Comparison of ENCODE assay signal across 8 mouse cellular contexts in genomic region chr10:91181461-91182288, GRCm38 (mm10). TPM values are rescaled to one million over a fixed set of nuclear protein-coding genes. Genes with fewer than 3 reads are reported as not detected.
DNase-seq lines count a peak whose midpoint lies in the region; ATAC-seq and TF ChIP-seq lines count a peak whose summit lies in the region.

No protein-coding gene starts in this region.

- H3K4me2 ChIP-seq in heart, embryonic 15.5 days, result peak overlapping the region; percentile 61
- peak overlapping the region; percentile 86 for H3K4me2 ChIP-seq in liver, embryonic 14.5 days (ENCODE audit: low read depth)
- peak overlapping the region; percentile 46 for H3K4me2 ChIP-seq in neural tube, embryonic 11.5 days (ENCODE audit: low read depth)
- H3K4me2 ChIP-seq in stomach, postnatal 0 days (replicated peaks; ENCODE audit: low read depth), result peak overlapping the region; percentile 52

- under 1% methylated on average over 69 of the region's 69 CpGs for WGBS in forebrain, embryonic 10.5 days
- WGBS in heart, embryonic 15.5 days, result under 1% methylated on average over 69 of the region's 69 CpGs
- WGBS in liver, embryonic 14.5 days (ENCODE audit: insufficient replicate concordance), result under 1% methylated on average over 68 of the region's 69 CpGs
- WGBS in neural tube, embryonic 11.5 days, result under 1% methylated on average over 69 of the region's 69 CpGs
- under 1% methylated on average over 69 of the region's 69 CpGs for WGBS in stomach, postnatal 0 days

- peaks cover 23% of the 10 kb centered on the region for H3K4me1 ChIP-seq in forebrain, embryonic 10.5 days
- peaks cover 23% of the 10 kb centered on the region for H3K4me1 ChIP-seq in heart, embryonic 15.5 days (replicated peaks)
- peaks cover 13 to 22% of the 10 kb centered on the region in 2 experiments for H3K4me1 ChIP-seq in liver, embryonic 14.5 days (replicated peaks; ENCODE audit: control insufficient read depth in 2 of 2, insufficient read depth in 2 of 2, low read length in 1 of 2)
- H3K4me1 ChIP-seq in neural tube, embryonic 11.5 days (ENCODE audit: control insufficient read depth, insufficient read depth, low read length), result peaks cover 5% of the 10 kb centered on the region
- H3K4me1 ChIP-seq in stomach, postnatal 0 days (replicated peaks; ENCODE audit: control insufficient read depth, insufficient read depth), result peaks cover 3% of the 10 kb centered on the region; the same call in 1 of the 2 replicates

- TF ChIP-seq CTCF in liver, embryonic 14.5 days (IDR thresholded peaks at IDR 0.05; ENCODE audit: low read depth), result 0 out of 2 replicates have a peak, but pooled peaks have one; percentile 6
- TF ChIP-seq CTCF in stomach, postnatal 0 days (IDR thresholded peaks at IDR 0.05; ENCODE audit: low read depth), result 0 out of 2 replicates have a peak, but pooled peaks have one; percentile 26

- H3K9ac ChIP-seq in heart, embryonic 15.5 days, result peak overlapping the region; percentile 62
- peak overlapping the region; percentile 87 for H3K9ac ChIP-seq in liver, embryonic 14.5 days (replicated peaks)
- peak overlapping the region; percentile 65 for H3K9ac ChIP-seq in neural tube, embryonic 11.5 days (ENCODE audit: low read length)
- H3K9ac ChIP-seq in stomach, postnatal 0 days (ENCODE audit: low read length), result peak overlapping the region; percentile 72

- H3K9me3 ChIP-seq in forebrain, embryonic 10.5 days, result no peaks in the 10 kb centered on the region; the same call in 1 of the 2 replicates
- no peaks in the 10 kb centered on the region for H3K9me3 ChIP-seq in heart, embryonic 15.5 days (replicated peaks)
- H3K9me3 ChIP-seq in liver, embryonic 14.5 days (ENCODE audit: control insufficient read depth, low read length), result no peaks in the 10 kb centered on the region
- H3K9me3 ChIP-seq in neural tube, embryonic 11.5 days (ENCODE audit: control insufficient read depth, low read length), result no peaks in the 10 kb centered on the region
- no peaks in the 10 kb centered on the region for H3K9me3 ChIP-seq in stomach, postnatal 0 days (ENCODE audit: control insufficient read depth, low read length)

- peak; percentile 83 for ATAC-seq in CD4-positive, CD25-positive, alpha-beta regulatory T cell, adult 4 months
- peak; percentile 92 for ATAC-seq in heart, embryonic 15.5 days (replicated peaks; ENCODE audit: insufficient number of reproducible peaks, insufficient read depth, low FRiP score, low read depth)
- ATAC-seq in liver, embryonic 14.5 days (ENCODE audit: insufficient read depth), result peak; percentile 89
- ATAC-seq in neural tube, embryonic 11.5 days (ENCODE audit: insufficient read depth, low FRiP score, low TSS enrichment), result peak; percentile 90
- peak; percentile 90 for ATAC-seq in stomach, postnatal 0 days (ENCODE audit: low FRiP score, low TSS enrichment)

- TF ChIP-seq EP300 in liver, embryonic 14.5 days (IDR thresholded peaks at IDR 0.05; ENCODE audit: low read depth), result peak; percentile 52
- peak; percentile 90 for TF ChIP-seq EP300 in stomach, postnatal 0 days (optimal IDR thresholded peaks at IDR 0.05)

- H3K36me3 ChIP-seq in forebrain, embryonic 10.5 days (replicated peaks), result no peaks in the 10 kb centered on the region
- H3K36me3 ChIP-seq in heart, embryonic 15.5 days, result no peaks in the 10 kb centered on the region
- no peaks in the 10 kb centered on the region for H3K36me3 ChIP-seq in liver, embryonic 14.5 days (replicated peaks; ENCODE audit: control insufficient read depth, insufficient read depth, low read depth)
- no peaks in the 10 kb centered on the region for H3K36me3 ChIP-seq in neural tube, embryonic 11.5 days (ENCODE audit: control insufficient read depth, insufficient read depth, low read length)
- H3K36me3 ChIP-seq in stomach, postnatal 0 days (ENCODE audit: control insufficient read depth, insufficient read depth, low read length), result no peaks in the 10 kb centered on the region

- H3K4me3 ChIP-seq in forebrain, embryonic 10.5 days, result peak overlapping the region; percentile 58
- peak overlapping the region; percentile 61 for H3K4me3 ChIP-seq in heart, embryonic 15.5 days
- H3K4me3 ChIP-seq in liver, embryonic 14.5 days (ENCODE audit: insufficient read depth in 1 of 2, low read depth in 2 of 2, low read length in 2 of 2), result peak overlapping the region; percentile 60 to 82
- H3K4me3 ChIP-seq in neural tube, embryonic 11.5 days (ENCODE audit: low read depth, low read length), result peak overlapping the region; percentile 41
- peak overlapping the region; percentile 54 for H3K4me3 ChIP-seq in stomach, postnatal 0 days (ENCODE audit: low read depth, low read length)

- peak; percentile 92 for DNase-seq in c-Kit-negative CD71-positive TER-119-positive erythroid progenitor cells, embryonic 14.5 days (ENCODE audit: low read depth, low spot score)
- DNase-seq in forebrain, embryonic 10.5 days (ENCODE audit: extremely low spot score, low spot score), result peak; percentile 99
- DNase-seq in kidney, postnatal 25 days, result peak; percentile 99
- peak; percentile 92 to 94 (median 92) for DNase-seq in liver, embryonic 14.5 days (ENCODE audit: low read depth in 3 of 3, low spot score in 3 of 3)
- peak; percentile 99 for DNase-seq in neural tube, embryonic 11.5 days (ENCODE audit: low spot score)
- DNase-seq in stomach, postnatal 0 days (ENCODE audit: low spot score), result peak; percentile 99

- H3K27me3 ChIP-seq in forebrain, embryonic 10.5 days (ENCODE audit: poor library complexity, severe bottlenecking), result no peaks in the 10 kb centered on the region
- H3K27me3 ChIP-seq in heart, embryonic 15.5 days, result no peaks in the 10 kb centered on the region
- H3K27me3 ChIP-seq in liver, embryonic 14.5 days (ENCODE audit: control insufficient read depth, insufficient read depth, low read length), result no peaks in the 10 kb centered on the region
- H3K27me3 ChIP-seq in neural tube, embryonic 11.5 days (ENCODE audit: control insufficient read depth, insufficient read depth, low read length), result no peaks in the 10 kb centered on the region
- no peaks in the 10 kb centered on the region for H3K27me3 ChIP-seq in stomach, postnatal 0 days (ENCODE audit: control insufficient read depth, insufficient read depth, low read length)

- H3K27ac ChIP-seq in forebrain, embryonic 10.5 days, result peak overlapping the region; percentile 95
- peak overlapping the region; percentile 99 for H3K27ac ChIP-seq in heart, embryonic 15.5 days
- H3K27ac ChIP-seq in liver, embryonic 14.5 days, result peak overlapping the region; percentile 94
- peak overlapping the region; percentile 92 for H3K27ac ChIP-seq in neural tube, embryonic 11.5 days (ENCODE audit: low read depth, low read length)
- H3K27ac ChIP-seq in stomach, postnatal 0 days (replicated peaks), result peak overlapping the region; percentile 99

RNA-seq across cellular contexts. Expression of gene Tmpo, which starts 0.6 kb away (rescaled TPM):
- polyA plus RNA-seq in CD4-positive, CD25-positive, alpha-beta regulatory T cell, adult 4 months (2017; shearing (Covaris generic)), result 10 to 100 TPM; 35.8 to 68.9 TPM
- polyA plus RNA-seq in forebrain, embryonic 10.5 days (2016; fragmentation: Nextera tagmentation; extraction: Ambion mirVana), result 261 and 275 TPM in 2 replicates
- polyA plus RNA-seq in heart, embryonic 15.5 days (2015; fragmentation: Nextera tagmentation; extraction: Ambion mirVana), result 154 and 159 TPM in 2 replicates
- 79.8 and 111 TPM in 2 replicates for polyA plus RNA-seq in liver, embryonic 14.5 days (2012; rRNA removed)
- 116 and 130 TPM in 2 replicates for polyA plus RNA-seq in liver, embryonic 14.5 days (2014; fragmentation: Nextera tagmentation; extraction: Ambion mirVana)
- 286 and 314 TPM in 2 replicates for polyA plus RNA-seq in neural tube, embryonic 11.5 days (2014; fragmentation: Nextera tagmentation; extraction: Ambion mirVana)
- polyA plus RNA-seq in stomach, postnatal 0 days (2015; fragmentation: Nextera tagmentation; extraction: Ambion mirVana), result 57.1 and 59.6 TPM in 2 replicates

RNA-seq across cellular contexts. Expression of gene Slc25a3, which starts 57.8 kb away (rescaled TPM):
- polyA plus RNA-seq in CD4-positive, CD25-positive, alpha-beta regulatory T cell, adult 4 months (2017; shearing (Covaris generic)), result 100 to 1,000 TPM; 200 to 224 TPM
- 412 and 413 TPM in 2 replicates for polyA plus RNA-seq in forebrain, embryonic 10.5 days (2016; fragmentation: Nextera tagmentation; extraction: Ambion mirVana)
- polyA plus RNA-seq in heart, embryonic 15.5 days (2015; fragmentation: Nextera tagmentation; extraction: Ambion mirVana), result 912 and 1,036 TPM in 2 replicates
- polyA plus RNA-seq in liver, embryonic 14.5 days (2012; rRNA removed), result 121 and 190 TPM in 2 replicates
- 207 and 223 TPM in 2 replicates for polyA plus RNA-seq in liver, embryonic 14.5 days (2014; fragmentation: Nextera tagmentation; extraction: Ambion mirVana)
- 434 and 443 TPM in 2 replicates for polyA plus RNA-seq in neural tube, embryonic 11.5 days (2014; fragmentation: Nextera tagmentation; extraction: Ambion mirVana)
- 523 and 539 TPM in 2 replicates for polyA plus RNA-seq in stomach, postnatal 0 days (2015; fragmentation: Nextera tagmentation; extraction: Ambion mirVana)

Comparison
In these comparisons a context has a peak if more than half of its experiments do, and no peak if none do; other contexts are left out.
1. Peak in every context shown above with its lines: DNase-seq, ATAC-seq, H3K4me3 ChIP-seq and H3K27ac ChIP-seq.